Mouse (Mus musculus): ENCODE results near the gene Ptgis. TPM values are rescaled to one million over a fixed set of nuclear protein-coding genes. Genes with fewer than 3 reads are reported as not detected.

Gene Ptgis
- polyA plus RNA-seq, 1 experiment from 2014 or later, result 15.1 TPM

DNA sequence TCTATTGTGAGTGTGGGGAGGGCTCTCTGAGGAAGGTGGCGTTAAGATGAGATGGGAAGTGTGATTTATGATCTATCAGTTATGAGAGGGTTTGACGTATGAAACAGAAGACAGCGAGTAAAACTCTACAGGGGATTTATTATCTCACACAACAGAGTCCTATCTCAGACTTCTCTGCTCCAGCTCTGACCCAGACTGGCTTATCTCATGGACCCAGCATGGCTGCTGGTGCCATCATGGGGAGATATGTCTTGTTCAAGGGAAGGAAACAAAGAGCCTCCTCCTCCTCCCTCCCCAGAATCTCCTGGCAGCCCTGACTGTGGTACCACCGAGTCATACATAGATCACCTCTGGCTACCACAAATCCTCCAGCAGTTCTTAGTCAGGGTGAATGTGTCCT, 98.6 kb downstream of the Ptgis start:
- Histone ChIP-seq H3K27me3 (replicated peaks; ENCODE audit: control insufficient read depth, insufficient read depth, low read length) (no peaks in the 10 kb centered on the region), H3K36me3 (ENCODE audit: control insufficient read depth, insufficient read depth, low read length) (no peaks in the 10 kb centered on the region), H3K4me2 (ENCODE audit: low read length) (no peak overlapping the region), H3K27ac (ENCODE audit: low read depth) (no peak overlapping the region), H3K9me3 (ENCODE audit: control insufficient read depth, low read length) (no peaks in the 10 kb centered on the region), H3K9ac (ENCODE audit: low read length) (no peak overlapping the region), H3K4me1 (replicated peaks; ENCODE audit: control insufficient read depth, insufficient read depth, low read length) (no peaks in the 10 kb centered on the region), H3K4me3 (ENCODE audit: low read depth, low read length) (no peak overlapping the region)
- no peak for DNase-seq (ENCODE audit: low spot score)
- 79% methylated on average over 4 of the region's 4 CpGs for WGBS
- no peak for ATAC-seq (replicated peaks; ENCODE audit: low FRiP score, low TSS enrichment, low read depth)

Other genes starting within 250 kb of the Ptgis start
- 68.8 and 77.3 TPM in 2 replicates for gene Stau1, start 244.3 kb downstream of the Ptgis start, polyA plus RNA-seq (2014; fragmentation: Nextera tagmentation; extraction: Ambion mirVana)
- 47.0 and 50.9 TPM in 2 replicates for gene Ddx27, start 225.4 kb downstream of the Ptgis start, polyA plus RNA-seq (2014; fragmentation: Nextera tagmentation; extraction: Ambion mirVana)
- gene Znfx1, start 177.6 kb downstream of the Ptgis start, polyA plus RNA-seq (2014; fragmentation: Nextera tagmentation; extraction: Ambion mirVana), result 7.1 and 7.2 TPM in 2 replicates
- gene Kcnb1, start 50.4 kb downstream of the Ptgis start, polyA plus RNA-seq (2014; fragmentation: Nextera tagmentation; extraction: Ambion mirVana), result 1.8 and 1.9 TPM in 2 replicates
- 9.6 and 10.6 TPM in 2 replicates for gene B4galt5, start 108.6 kb upstream of the Ptgis start, polyA plus RNA-seq (2014; fragmentation: Nextera tagmentation; extraction: Ambion mirVana)
- 21.0 and 23.2 TPM in 2 replicates for gene Slc9a8, start 181.1 kb upstream of the Ptgis start, polyA plus RNA-seq (2014; fragmentation: Nextera tagmentation; extraction: Ambion mirVana)